Mouse (Mus musculus) CH12.LX (cell line): ENCODE data around the gene Cybc1.

Experiments
- BHLHE40 ChIP-seq: IDR thresholded peaks from 2 replicates; pipeline ENCODE4 v1.6.1; 2011; ENCODE audit warnings: mild to moderate bottlenecking, low read depth, low read length, improper control_type of control experiment
- CTCF ChIP-seq, 2 experiments: IDR thresholded peaks in 1 of 2; conservative IDR thresholded peaks in 1 of 2; 2 replicates each; pipeline ENCODE4 v1.5.1; 2011 to 2012; ENCODE audit warnings: low read depth in 2 of 2, low read length in 2 of 2, improper control_type of control experiment in 1 of 2, inconsistent platforms in 1 of 2, mild to moderate bottlenecking in 1 of 2, moderate library complexity in 1 of 2
- IRF4 ChIP-seq: IDR thresholded peaks from 2 replicates; pipeline ENCODE4 v1.6.1; 2014; ENCODE audit warnings: low read depth, mild to moderate bottlenecking, inconsistent platforms, low read length, improper control_type of control experiment
- MXI1 ChIP-seq: IDR thresholded peaks from 2 replicates; pipeline ENCODE4 v1.6.1; 2011; ENCODE audit warnings: mild to moderate bottlenecking, low read depth, low read length, improper control_type of control experiment
- MYC ChIP-seq: IDR thresholded peaks from 2 replicates; pipeline ENCODE4 v1.6.1; 2011; ENCODE audit warnings: low read depth, mild to moderate bottlenecking, improper control_type of control experiment, low read length
- POLR2A ChIP-seq: IDR thresholded peaks from 2 replicates; pipeline ENCODE4 v1.6.1; 2011; ENCODE audit warnings: low read depth, mild to moderate bottlenecking, improper control_type of control experiment, low read length
- POLR2AphosphoS2 ChIP-seq: IDR thresholded peaks from 2 replicates; pipeline ENCODE4 v1.6.1; 2011; ENCODE audit warnings: low read depth, low read length, improper control_type of control experiment
- SIN3A ChIP-seq: IDR thresholded peaks from 2 replicates; pipeline ENCODE4 v1.6.1; 2012; ENCODE audit warnings: low read length, improper control_type of control experiment, inconsistent platforms
- SMC3 ChIP-seq: IDR thresholded peaks from 2 replicates; pipeline ENCODE4 v1.6.1; 2011; ENCODE audit warnings: low read depth, low read length, improper control_type of control experiment
- ZC3H11A ChIP-seq: IDR thresholded peaks from 2 replicates; pipeline ENCODE4 v1.6.1; 2012; ENCODE audit warnings: low read depth, mild to moderate bottlenecking, inconsistent platforms, low read length, improper control_type of control experiment
- ZKSCAN1 ChIP-seq: IDR thresholded peaks from 2 replicates; pipeline ENCODE4 v1.6.1; 2012; ENCODE audit warnings: low read depth, inconsistent platforms, low read length, improper control_type of control experiment, borderline replicate concordance
- ZMIZ1 ChIP-seq: IDR thresholded peaks from 2 replicates; pipeline ENCODE4 v1.6.1; 2012; ENCODE audit warnings: low read depth, mild to moderate bottlenecking, inconsistent platforms, low read length, improper control_type of control experiment

DNA sequence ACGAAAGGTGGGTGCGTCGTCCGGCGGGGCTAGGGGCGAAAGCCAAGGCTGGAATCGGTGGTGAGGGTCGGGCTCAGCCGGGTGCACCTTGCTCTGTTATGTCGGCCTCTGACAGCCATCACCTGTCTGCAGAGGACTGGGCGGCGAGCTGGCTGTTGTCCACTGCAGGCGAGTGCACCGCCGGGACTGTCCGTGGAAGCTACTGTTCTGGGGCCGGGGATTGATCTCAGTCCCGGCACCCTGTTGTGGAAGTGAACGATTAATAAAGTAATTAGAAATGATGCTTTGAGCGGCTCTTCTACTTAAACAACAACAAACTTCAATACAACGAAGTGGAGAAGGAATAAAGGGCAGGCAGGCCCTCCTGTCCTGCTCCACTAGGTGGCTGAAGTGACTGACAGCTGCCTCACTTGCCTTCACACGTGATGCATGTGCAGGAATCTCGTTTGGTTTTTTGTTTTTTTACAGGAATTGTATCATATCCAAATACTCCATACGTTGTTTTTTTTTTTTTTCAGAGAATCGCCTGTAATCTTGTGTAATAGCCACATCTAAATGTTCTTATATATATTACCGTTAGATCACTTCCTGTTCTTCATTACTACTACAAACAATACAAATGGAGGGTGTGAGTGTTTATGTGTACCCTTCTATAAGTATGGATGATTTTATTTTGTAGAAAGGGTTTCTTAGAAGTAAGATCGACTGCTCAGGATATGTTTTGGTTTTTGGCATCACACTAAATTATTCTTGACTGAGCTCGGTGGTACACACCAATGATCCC lies 8.4 kb upstream of the Cybc1 start:
- TF ChIP-seq CTCF (conservative IDR thresholded peaks at IDR 0.05 in 1 of 2, IDR thresholded peaks at IDR 0.05 in 1 of 2; ENCODE audit: low read depth in 2 of 2, low read length in 2 of 2) (peak; percentile 7 to 61; a peak in 2 of 4 replicates), SIN3A (peak; percentile 95; the same call in 1 of the 2 replicates), BHLHE40 (peak; percentile 99), MXI1 (peak; percentile 99), ZMIZ1 (no peak), IRF4 (no peak), ZKSCAN1 (no peak), SMC3 (no peak; the same call in 1 of the 2 replicates), POLR2A (no peak), ZC3H11A (no peak), POLR2AphosphoS2 (no peak), MYC (peak; percentile 62; the same call in 1 of the 2 replicates)
